15 mouse cellular contexts compared by ENCODE assay signal in the genomic region with DNA sequence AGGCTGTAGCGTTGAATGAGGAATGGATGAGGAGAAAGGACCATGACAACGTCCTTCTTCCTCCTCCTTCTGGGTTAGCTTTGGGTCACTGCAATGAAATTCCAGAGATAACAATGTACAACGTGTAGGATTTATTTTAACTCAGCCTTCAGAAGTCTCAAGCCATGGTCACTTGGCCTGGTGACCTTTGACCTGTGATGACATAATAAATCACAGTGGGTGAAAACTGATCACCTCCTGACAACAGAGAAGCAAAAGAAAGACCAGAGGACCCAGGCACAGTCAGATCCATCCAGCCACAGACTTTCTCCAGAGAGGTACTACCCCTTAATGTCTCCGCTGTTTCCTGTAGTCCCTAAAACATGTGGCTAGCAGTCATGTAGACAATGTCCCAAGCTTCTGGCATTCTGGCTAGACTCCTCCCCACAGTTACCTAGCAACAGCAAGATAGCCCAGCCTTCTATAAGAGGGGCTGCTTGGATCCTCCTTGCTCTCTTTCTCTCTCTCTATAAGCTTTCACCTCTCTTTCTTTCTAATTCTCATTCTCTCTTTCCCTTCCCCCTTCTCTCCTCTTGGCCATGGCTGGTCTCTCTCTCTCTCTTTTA.
"Had no signal": no experiment of that assay in that cellular context is flagged by ENCODE, and none has a peak within 500 bp of the region (broad histone marks: within the 10 kb centered on the region; RNA-seq: fewer than 3 reads in every experiment).

No protein-coding gene starts in this region.

- H3K27me3 ChIP-seq: limb, embryonic 15.5 days; megakaryocyte, embryonic 14.5 days; midbrain, embryonic 15.5 days; neural tube, embryonic 13.5 days; stomach, embryonic 15.5 days had no signal

- H3K4me2 ChIP-seq: limb, embryonic 15.5 days; liver, embryonic 12.5 days; lung, embryonic 14.5 days; midbrain, embryonic 11.5 days; midbrain, embryonic 15.5 days; neural tube, embryonic 13.5 days; stomach, embryonic 15.5 days had no signal

- H3K36me3 ChIP-seq: limb, embryonic 15.5 days; midbrain, embryonic 15.5 days; neural tube, embryonic 13.5 days; stomach, embryonic 15.5 days had no signal

- H3K9ac ChIP-seq: limb, embryonic 15.5 days; liver, embryonic 12.5 days; lung, embryonic 14.5 days; midbrain, embryonic 15.5 days; neural tube, embryonic 13.5 days; stomach, embryonic 15.5 days had no signal

- H3K4me3 ChIP-seq: limb, embryonic 15.5 days; liver, embryonic 12.5 days; megakaryocyte, embryonic 14.5 days; midbrain, embryonic 15.5 days; neural tube, embryonic 13.5 days; stomach, embryonic 15.5 days had no signal

- ATAC-seq: liver, embryonic 12.5 days; midbrain, embryonic 15.5 days had no signal

- H3K9me3 ChIP-seq: limb, embryonic 15.5 days; neural tube, embryonic 13.5 days; stomach, embryonic 15.5 days had no signal

- H3K27ac ChIP-seq: limb, embryonic 15.5 days; liver, embryonic 12.5 days; macrophage; midbrain, embryonic 15.5 days; neural tube, embryonic 13.5 days; stomach, embryonic 15.5 days had no signal

- DNase-seq: kidney, adult 11 months; layer of hippocampus, adult 9-11 months; layer of hippocampus, postnatal 36 days; lung, embryonic 14.5 days; lung, postnatal 10 days; right cerebral cortex, postnatal 14 days; thymus, postnatal 4 days had no signal

- H3K4me1 ChIP-seq: limb, embryonic 15.5 days; midbrain, embryonic 15.5 days; neural tube, embryonic 13.5 days; stomach, embryonic 15.5 days had no signal
